Mouse (Mus musculus): Measurements from ENCODE around the gene Hnrnpa3. TPM values are rescaled to one million over a fixed set of nuclear protein-coding genes. Genes with fewer than 3 reads are reported as not detected.
"Not testable (repeated sequence)": the region's sequence is repeated elsewhere in the genome, so short reads cannot be mapped to it uniquely, and the experiment has no call there.

The Hnrnpa3 gene
- polyA plus RNA-seq, 1 experiment = 9.0 TPM

DNA sequence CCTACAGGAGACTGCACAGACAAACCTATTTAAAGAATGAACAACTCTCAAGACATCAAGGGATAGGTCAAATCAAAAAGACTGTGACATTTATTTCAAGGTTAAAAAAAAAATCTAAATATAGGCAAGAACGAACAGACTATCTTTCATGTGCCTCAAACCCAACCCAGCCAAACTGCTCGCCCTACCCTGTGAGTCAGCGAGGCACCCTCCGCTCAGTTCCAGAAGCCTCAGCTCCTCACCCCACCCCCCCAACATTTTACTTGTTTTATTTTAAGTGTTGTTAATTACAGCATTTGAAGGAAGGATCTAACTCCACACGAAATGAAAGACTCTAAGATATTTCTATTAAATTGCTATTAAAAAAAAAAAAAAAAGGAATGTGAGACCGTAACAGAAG is 27.6 kb upstream of the Hnrnpa3 start:
- no peak overlapping the region for H3K4me3 ChIP-seq (ENCODE audit: low read depth, low read length)
- peaks cover 10% of the 10 kb centered on the region for H3K4me1 ChIP-seq (ENCODE audit: control insufficient read depth, insufficient read depth, insufficient read length, low read length)
- no peaks in the 10 kb centered on the region for H3K27me3 ChIP-seq (ENCODE audit: control insufficient read depth, insufficient read depth, low read length)
- no peak overlapping the region for H3K27ac ChIP-seq (ENCODE audit: insufficient read depth, low read depth, low read length)
- WGBS = 77% methylated on average over 6 of the region's 6 CpGs
- no peaks in the 10 kb centered on the region for H3K36me3 ChIP-seq (ENCODE audit: control insufficient read depth, insufficient read depth, low read length)
- TF ChIP-seq POLR2A (IDR thresholded peaks at IDR 0.05; ENCODE audit: low read depth, low read length) = no peak

DNA sequence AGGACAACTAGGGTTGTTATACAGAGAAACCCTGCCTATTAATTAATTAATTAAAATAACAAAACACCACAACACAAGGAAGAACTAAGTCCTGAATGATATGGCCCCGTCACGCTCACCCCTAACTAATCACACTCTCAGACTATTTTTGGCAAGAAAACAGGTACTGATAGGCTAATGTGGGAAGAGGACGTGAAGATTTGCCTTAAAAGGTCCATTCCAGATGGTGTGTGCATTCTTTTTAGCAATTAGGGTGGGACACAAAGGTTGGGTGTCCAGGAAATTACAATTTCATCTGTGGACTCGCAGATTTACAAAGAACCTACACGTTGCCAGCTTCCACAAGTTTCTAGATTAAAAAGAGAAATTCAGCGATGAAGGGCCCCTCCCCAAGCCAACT is 27.0 kb upstream of the Hnrnpa3 start:
- 63% methylated on average over 6 of the region's 6 CpGs for WGBS
- Histone ChIP-seq H3K4me1 (ENCODE audit: control insufficient read depth, insufficient read depth, insufficient read length, low read length) (peaks cover 14% of the 10 kb centered on the region), H3K27me3 (ENCODE audit: control insufficient read depth, insufficient read depth, low read length) (no peaks in the 10 kb centered on the region), H3K4me3 (ENCODE audit: low read depth, low read length) (no peak overlapping the region), H3K36me3 (ENCODE audit: control insufficient read depth, insufficient read depth, low read length) (no peaks in the 10 kb centered on the region), H3K27ac (ENCODE audit: insufficient read depth, low read depth, low read length) (no peak overlapping the region)
- TF ChIP-seq CTCF (IDR thresholded peaks at IDR 0.05; ENCODE audit: extremely low read depth, insufficient read length, insufficient replicate concordance, low read depth, low read length) (no peak), POLR2A (IDR thresholded peaks at IDR 0.05; ENCODE audit: low read depth, low read length) (no peak)

- peak overlapping the region; percentile 10; the same call in 1 of the 2 replicates for H3K27ac ChIP-seq (ENCODE audit: insufficient read depth, low read depth, low read length)
These were observed 26.3 kb upstream of the Hnrnpa3 start for GRCm38 (mm10) chr2:75632721-75633181.

DNA sequence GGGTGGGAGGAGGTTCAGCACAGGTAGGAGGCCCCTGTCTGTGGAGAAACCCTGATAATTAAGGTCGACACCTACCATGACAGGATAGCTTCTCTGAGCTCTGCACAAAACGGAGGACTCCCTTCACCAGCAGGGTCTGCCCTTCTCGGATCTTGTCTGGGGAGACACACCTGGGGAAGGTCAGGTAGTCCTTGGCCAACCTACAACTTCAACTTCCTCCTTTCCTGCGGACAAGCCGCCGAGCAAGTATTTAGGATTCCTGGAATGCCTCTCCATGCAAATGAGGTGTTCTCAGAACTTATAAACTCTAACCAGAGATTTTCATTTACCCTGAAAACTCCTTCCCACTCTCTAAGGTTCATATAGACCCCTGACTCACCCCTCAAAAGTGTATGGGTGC is 25.7 kb upstream of the Hnrnpa3 start:
- Histone ChIP-seq H3K4me1 (ENCODE audit: control insufficient read depth, insufficient read depth, insufficient read length, low read length) (peaks cover 14% of the 10 kb centered on the region), H3K27ac (ENCODE audit: insufficient read depth, low read depth, low read length) (no peak overlapping the region), H3K27me3 (ENCODE audit: control insufficient read depth, insufficient read depth, low read length) (no peaks in the 10 kb centered on the region), H3K4me3 (ENCODE audit: low read depth, low read length) (no peak overlapping the region), H3K36me3 (ENCODE audit: control insufficient read depth, insufficient read depth, low read length) (no peaks in the 10 kb centered on the region)
- TF ChIP-seq POLR2A (IDR thresholded peaks at IDR 0.05; ENCODE audit: low read depth, low read length) (no peak), CTCF (IDR thresholded peaks at IDR 0.05; ENCODE audit: extremely low read depth, insufficient read length, insufficient replicate concordance, low read depth, low read length) (no peak)
- WGBS = 36% methylated on average over 6 of the region's 6 CpGs

More at GRCm38 (mm10) chr2:75632721-75633181, 26.3 kb upstream of the Hnrnpa3 start:
- H3K27me3 ChIP-seq (ENCODE audit: control insufficient read depth, insufficient read depth, low read length) = no peaks in the 10 kb centered on the region
- TF ChIP-seq CTCF (IDR thresholded peaks at IDR 0.05; ENCODE audit: extremely low read depth, insufficient read length, insufficient replicate concordance, low read depth, low read length) (no peak), POLR2A (IDR thresholded peaks at IDR 0.05; ENCODE audit: low read depth, low read length) (no peak)
- H3K36me3 ChIP-seq (ENCODE audit: control insufficient read depth, insufficient read depth, low read length) = no peaks in the 10 kb centered on the region
- WGBS = 21% methylated on average over 12 of the region's 12 CpGs
- H3K4me1 ChIP-seq (ENCODE audit: control insufficient read depth, insufficient read depth, insufficient read length, low read length) = peaks cover 14% of the 10 kb centered on the region
- no peak overlapping the region for H3K4me3 ChIP-seq (ENCODE audit: low read depth, low read length)

- Histone ChIP-seq H3K27ac (ENCODE audit: insufficient read depth, low read depth, low read length) (no peak overlapping the region), H3K27me3 (ENCODE audit: control insufficient read depth, insufficient read depth, low read length) (no peaks in the 10 kb centered on the region), H3K36me3 (ENCODE audit: control insufficient read depth, insufficient read depth, low read length) (no peaks in the 10 kb centered on the region), H3K4me3 (ENCODE audit: low read depth, low read length) (no peak overlapping the region), H3K4me1 (ENCODE audit: control insufficient read depth, insufficient read depth, insufficient read length, low read length) (peaks cover 14% of the 10 kb centered on the region)
- WGBS = 49% methylated on average over 5 of the region's 5 CpGs
- TF ChIP-seq CTCF (IDR thresholded peaks at IDR 0.05; ENCODE audit: extremely low read depth, insufficient read length, insufficient replicate concordance, low read depth, low read length) (no peak), POLR2A (IDR thresholded peaks at IDR 0.05; ENCODE audit: low read depth, low read length) (no peak)
These were observed 25.3 kb upstream of the Hnrnpa3 start for GRCm38 (mm10) chr2:75633784-75634183.

- not testable (repeated sequence) for H3K27me3 ChIP-seq (ENCODE audit: control insufficient read depth, insufficient read depth, low read length); H3K4me3 ChIP-seq (ENCODE audit: low read depth, low read length); H3K27ac ChIP-seq (ENCODE audit: insufficient read depth, low read depth, low read length); H3K36me3 ChIP-seq (ENCODE audit: control insufficient read depth, insufficient read depth, low read length)
- peaks cover 14% of the 10 kb centered on the region for H3K4me1 ChIP-seq (ENCODE audit: control insufficient read depth, insufficient read depth, insufficient read length, low read length)
- WGBS = 90% methylated on average over 14 of the region's 14 CpGs
These were observed 24.6 kb upstream of the Hnrnpa3 start for GRCm38 (mm10) chr2:75634431-75634830.

DNA sequence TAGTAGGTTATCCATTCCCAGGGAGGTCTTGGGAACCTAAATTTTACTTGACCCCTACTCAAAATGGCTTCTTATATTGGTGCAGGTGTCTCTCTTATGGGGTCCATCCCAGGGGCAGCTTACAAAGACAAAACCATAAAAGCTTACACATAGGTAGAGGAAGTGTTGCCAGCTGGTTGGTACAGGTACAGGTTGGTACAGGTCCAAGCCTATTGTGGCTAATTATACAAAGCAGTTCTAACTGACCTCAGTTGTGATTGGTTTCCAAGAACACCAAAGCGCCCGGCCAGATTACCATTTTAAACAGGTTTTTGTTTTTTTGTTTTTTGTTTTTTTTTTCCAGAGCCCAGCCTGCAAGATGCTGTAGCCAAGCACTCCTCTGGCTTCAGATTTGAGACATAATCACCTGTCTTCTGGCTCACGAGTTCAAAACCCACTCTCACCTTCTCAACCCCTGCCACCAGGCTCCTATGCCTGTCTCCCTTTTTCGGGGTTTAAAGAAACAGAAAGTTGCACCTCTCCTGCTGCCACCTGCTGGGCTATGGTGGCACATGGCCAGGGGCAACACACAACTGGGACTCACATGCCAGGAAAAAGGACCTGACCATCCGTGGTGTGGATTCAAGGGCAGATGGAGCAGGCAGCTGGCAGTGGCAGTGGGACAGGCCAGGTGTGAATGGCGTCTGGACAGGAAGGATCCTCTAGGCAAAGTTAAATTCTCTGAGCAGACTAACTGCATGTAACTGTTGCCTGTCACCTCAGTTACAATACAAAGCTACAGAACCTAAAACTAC is 22.6 kb upstream of the Hnrnpa3 start:
- no peaks in the 10 kb centered on the region for H3K36me3 ChIP-seq (ENCODE audit: control insufficient read depth, insufficient read depth, low read length)
- peaks cover 14% of the 10 kb centered on the region for H3K4me1 ChIP-seq (ENCODE audit: control insufficient read depth, insufficient read depth, insufficient read length, low read length)
- H3K27ac ChIP-seq (ENCODE audit: insufficient read depth, low read depth, low read length) = no peak overlapping the region
- 27% methylated on average over 6 of the region's 6 CpGs for WGBS
- H3K4me3 ChIP-seq (ENCODE audit: low read depth, low read length) = no peak overlapping the region
- TF ChIP-seq POLR2A (IDR thresholded peaks at IDR 0.05; ENCODE audit: low read depth, low read length) (no peak), CTCF (IDR thresholded peaks at IDR 0.05; ENCODE audit: extremely low read depth, insufficient read length, insufficient replicate concordance, low read depth, low read length) (peak; percentile 64; the same call in 1 of the 2 replicates)
- H3K27me3 ChIP-seq (ENCODE audit: control insufficient read depth, insufficient read depth, low read length) = no peaks in the 10 kb centered on the region

- 80% methylated on average over 2 of the region's 2 CpGs for WGBS
- peaks cover 14% of the 10 kb centered on the region for H3K4me1 ChIP-seq (ENCODE audit: control insufficient read depth, insufficient read depth, insufficient read length, low read length)
- not testable (repeated sequence) for H3K36me3 ChIP-seq (ENCODE audit: control insufficient read depth, insufficient read depth, low read length); H3K27me3 ChIP-seq (ENCODE audit: control insufficient read depth, insufficient read depth, low read length); H3K4me3 ChIP-seq (ENCODE audit: low read depth, low read length); H3K27ac ChIP-seq (ENCODE audit: insufficient read depth, low read depth, low read length)
These were observed 22.1 kb upstream of the Hnrnpa3 start for GRCm38 (mm10) chr2:75637055-75637304.
